Mouse (Mus musculus): Measurements from ENCODE around the gene Tmigd3. TPM values are rescaled to one million over a fixed set of nuclear protein-coding genes. Genes with fewer than 3 reads are reported as not detected.

Tmigd3 gene
- total and polyA plus RNA-seq, 3 experiments: 0.27 to 0.36 TPM; not detected in 1

GRCm38 (mm10) chr3:105890220-105890619 is 19.5 kb downstream of the Tmigd3 start:
- Histone ChIP-seq H3K4me1 (ENCODE audit: control insufficient read depth in 1 of 2, insufficient read depth in 2 of 2, low read length in 2 of 2) (peaks cover 7 to 23% of the 10 kb centered on the region in 2 experiments), H3K4me3 (ENCODE audit: control insufficient read depth in 1 of 2, insufficient read depth in 1 of 2, low read depth in 2 of 2, low read length in 2 of 2) (no peak overlapping the region), H3K9me3 (replicated peaks; ENCODE audit: insufficient read depth, low read length) (no peaks in the 10 kb centered on the region), H3K27me3 (ENCODE audit: control insufficient read depth in 1 of 2, insufficient read depth in 2 of 2, low read length in 2 of 2) (no peaks in the 10 kb centered on the region), H3K27ac (ENCODE audit: control insufficient read depth, low read depth, low read length) (no peak overlapping the region), H3K79me2 (ENCODE audit: control insufficient read depth, insufficient read depth, low read length, poor library complexity) (no peaks in the 10 kb centered on the region), H3K9ac (ENCODE audit: control insufficient read depth, low read depth, low read length, poor library complexity, severe bottlenecking) (no peak overlapping the region), H3K36me3 (ENCODE audit: control insufficient read depth in 1 of 2, insufficient read depth in 2 of 2, low read length in 2 of 2) (peaks cover 0 to 6% of the 10 kb centered on the region in 2 experiments; a peak in 1 of 4 replicates)
- DNase-seq (ENCODE audit: low read depth, low spot score): no peak
- TF ChIP-seq ZNF384 (IDR thresholded peaks at IDR 0.05; ENCODE audit: low read depth, low read length): no peak
- no peak for TF ChIP-seq MEF2A (IDR thresholded peaks at IDR 0.05; ENCODE audit: extremely low read depth, insufficient replicate concordance, low read depth, low read length, poor library complexity, severe bottlenecking)
- TF ChIP-seq RCOR1 (IDR thresholded peaks at IDR 0.05; ENCODE audit: low read depth, low read length): no peak
- no peak for TF ChIP-seq TCF12 (IDR thresholded peaks at IDR 0.05; ENCODE audit: low read depth, low read length)

DNA sequence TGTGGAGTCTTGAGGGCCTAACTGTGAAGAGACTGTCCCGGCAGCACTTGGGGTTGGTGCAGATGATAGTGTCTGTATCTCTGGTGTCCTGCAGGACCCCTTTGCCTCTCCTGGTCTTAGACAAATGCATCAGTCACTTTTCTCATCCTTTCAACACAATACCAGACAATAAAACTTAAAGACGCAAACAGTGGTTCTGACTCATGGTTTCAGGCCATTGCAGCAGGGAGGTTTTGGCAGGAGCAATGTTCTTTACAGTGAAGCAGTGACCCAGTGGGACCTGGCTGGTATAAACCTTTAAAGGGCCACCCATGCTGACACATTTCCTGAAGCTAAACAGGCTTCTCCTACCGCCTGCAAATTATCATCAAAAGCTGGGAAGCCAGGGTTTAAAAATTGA is 20.4 kb downstream of the Tmigd3 start:
- no peak for DNase-seq (ENCODE audit: low read depth, low spot score)
- Histone ChIP-seq H3K4me1 (ENCODE audit: control insufficient read depth in 1 of 2, insufficient read depth in 2 of 2, low read length in 2 of 2) (peaks cover 7 to 23% of the 10 kb centered on the region in 2 experiments), H3K9ac (ENCODE audit: control insufficient read depth, low read depth, low read length, poor library complexity, severe bottlenecking) (peak overlapping the region; percentile 34), H3K27me3 (ENCODE audit: control insufficient read depth in 1 of 2, insufficient read depth in 2 of 2, low read length in 2 of 2) (no peaks in the 10 kb centered on the region), H3K79me2 (ENCODE audit: control insufficient read depth, insufficient read depth, low read length, poor library complexity) (no peaks in the 10 kb centered on the region), H3K36me3 (ENCODE audit: control insufficient read depth in 1 of 2, insufficient read depth in 2 of 2, low read length in 2 of 2) (peaks cover 0 to 6% of the 10 kb centered on the region in 2 experiments; a peak in 1 of 4 replicates), H3K4me3 (ENCODE audit: control insufficient read depth in 1 of 2, insufficient read depth in 1 of 2, low read depth in 2 of 2, low read length in 2 of 2) (no peak overlapping the region), H3K27ac (ENCODE audit: control insufficient read depth, low read depth, low read length) (peak overlapping the region; percentile 93), H3K9me3 (replicated peaks; ENCODE audit: insufficient read depth, low read length) (no peaks in the 10 kb centered on the region)
- no peak for TF ChIP-seq CHD2 (IDR thresholded peaks at IDR 0.05; ENCODE audit: low read length)
- TF ChIP-seq TCF12 (IDR thresholded peaks at IDR 0.05; ENCODE audit: low read depth, low read length): no peak
- no peak for TF ChIP-seq ZMIZ1 (IDR thresholded peaks at IDR 0.05; ENCODE audit: low read depth, low read length)
- no peak for TF ChIP-seq MXI1 (IDR thresholded peaks at IDR 0.05; ENCODE audit: low read depth, low read length)
- TF ChIP-seq ZC3H11A (IDR thresholded peaks at IDR 0.05; ENCODE audit: low read depth, low read length): no peak
- no peak for TF ChIP-seq NELFE (IDR thresholded peaks at IDR 0.05; ENCODE audit: low read depth, low read length)
- no peak for TF ChIP-seq MYB (IDR thresholded peaks at IDR 0.05; ENCODE audit: low read depth, low read length)

DNA sequence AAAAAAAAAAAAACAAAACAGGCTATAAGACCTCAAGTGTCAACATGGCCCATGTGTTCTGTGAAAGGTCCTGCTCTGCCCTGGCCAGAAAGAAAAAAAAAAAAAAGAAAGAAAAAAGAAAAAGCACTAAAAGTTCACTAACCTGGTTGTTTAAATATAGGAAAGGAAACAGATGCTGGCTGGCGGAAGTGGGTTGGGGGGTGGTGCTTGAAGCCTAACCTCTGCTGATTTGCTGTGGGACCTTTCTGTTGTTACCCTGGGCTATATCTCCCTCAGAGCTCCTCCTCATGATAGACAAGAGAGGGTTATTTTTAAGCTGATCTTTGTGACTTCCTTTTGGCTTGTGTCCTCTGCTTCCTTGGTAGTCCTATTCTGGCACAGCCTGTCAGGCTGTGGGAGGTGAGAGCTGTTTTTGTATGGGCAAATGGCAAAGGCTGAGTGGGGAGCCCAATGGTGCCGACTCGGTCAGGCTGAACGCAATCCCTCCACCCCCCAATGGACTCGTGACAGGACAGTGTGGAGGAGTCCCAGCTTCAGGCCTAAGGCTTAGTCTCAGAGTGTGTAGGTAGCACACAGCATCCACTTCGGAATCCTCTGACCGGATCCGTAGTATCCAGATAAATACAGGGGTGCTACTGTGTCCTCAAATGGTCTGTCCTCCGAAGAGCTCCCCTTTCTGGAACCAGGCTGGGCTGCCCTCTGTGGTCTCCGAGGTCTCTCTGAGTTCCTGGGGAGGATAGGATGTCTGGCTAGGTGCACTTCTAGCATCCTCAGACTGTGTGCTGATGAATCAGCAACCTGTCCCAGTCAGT is 21.3 kb downstream of the Tmigd3 start:
- H3K4me3 ChIP-seq (ENCODE audit: control insufficient read depth in 1 of 2, insufficient read depth in 1 of 2, low read depth in 2 of 2, low read length in 2 of 2): peak overlapping the region; percentile 54 to 56
- H3K4me1 ChIP-seq (ENCODE audit: control insufficient read depth in 1 of 2, insufficient read depth in 2 of 2, low read length in 2 of 2): peaks cover 7 to 23% of the 10 kb centered on the region in 2 experiments
- H3K27ac ChIP-seq (ENCODE audit: control insufficient read depth, low read depth, low read length): peak overlapping the region; percentile 93
- peak; percentile 72; the same call in 1 of the 2 replicates for TF ChIP-seq CHD1 (IDR thresholded peaks at IDR 0.05; ENCODE audit: low read depth, low read length)
- no peak for TF ChIP-seq NRF1 (IDR thresholded peaks at IDR 0.05; ENCODE audit: insufficient read depth, low read depth, low read length, poor library complexity, severe bottlenecking)
- no peak for TF ChIP-seq BHLHE40 (IDR thresholded peaks at IDR 0.05; ENCODE audit: borderline replicate concordance, low read depth, low read length)
- TF ChIP-seq TCF12 (IDR thresholded peaks at IDR 0.05; ENCODE audit: low read depth, low read length): peak; percentile 29; the same call in 1 of the 2 replicates
- no peak for TF ChIP-seq POLR2AphosphoS5 (IDR thresholded peaks at IDR 0.05; ENCODE audit: borderline replicate concordance, low read depth, low read length)
- no peak for TF ChIP-seq MYC (IDR thresholded peaks at IDR 0.05; ENCODE audit: low read depth, low read length)
- TF ChIP-seq ETS1 (IDR thresholded peaks at IDR 0.05; ENCODE audit: low read depth, low read length): peak; percentile 85
- TF ChIP-seq ZKSCAN1 (IDR thresholded peaks at IDR 0.05; ENCODE audit: low read depth, low read length): no peak
- TF ChIP-seq ZMIZ1 (IDR thresholded peaks at IDR 0.05; ENCODE audit: low read depth, low read length): 0 out of 2 replicates have a peak, but pooled peaks have one; percentile 15
- no peak for TF ChIP-seq ZC3H11A (IDR thresholded peaks at IDR 0.05; ENCODE audit: low read depth, low read length)
- TF ChIP-seq CHD2 (IDR thresholded peaks at IDR 0.05; ENCODE audit: low read length): no peak
- peak; percentile 65; the same call in 1 of the 2 replicates for TF ChIP-seq ELF1 (IDR thresholded peaks at IDR 0.05; ENCODE audit: low read depth, low read length)
- TF ChIP-seq TAL1 (IDR thresholded peaks at IDR 0.05; ENCODE audit: low read length): no peak
- peak; percentile 71 for TF ChIP-seq HCFC1 (IDR thresholded peaks at IDR 0.05; ENCODE audit: low read depth, low read length)
- TF ChIP-seq GABPA (IDR thresholded peaks at IDR 0.05; ENCODE audit: low read depth, low read length): no peak
- TF ChIP-seq SMC3 (IDR thresholded peaks at IDR 0.05; ENCODE audit: low read depth, low read length): no peak

More for the DNA sequence above, 21.3 kb downstream of the Tmigd3 start:
- H3K36me3 ChIP-seq (ENCODE audit: control insufficient read depth in 1 of 2, insufficient read depth in 2 of 2, low read length in 2 of 2): peaks cover 0 to 6% of the 10 kb centered on the region in 2 experiments; a peak in 1 of 4 replicates
- peak overlapping the region; percentile 63 for H3K9ac ChIP-seq (ENCODE audit: control insufficient read depth, low read depth, low read length, poor library complexity, severe bottlenecking)
- peak; percentile 91 for DNase-seq (ENCODE audit: low read depth, low spot score)
- H3K27me3 ChIP-seq (ENCODE audit: control insufficient read depth in 1 of 2, insufficient read depth in 2 of 2, low read length in 2 of 2): no peaks in the 10 kb centered on the region
- H3K79me2 ChIP-seq (ENCODE audit: control insufficient read depth, insufficient read depth, low read length, poor library complexity): no peaks in the 10 kb centered on the region
- no peaks in the 10 kb centered on the region for H3K9me3 ChIP-seq (replicated peaks; ENCODE audit: insufficient read depth, low read length)
